Mouse (Mus musculus): ENCODE data around the gene 4930402H24Rik. TPM values are rescaled to one million over a fixed set of nuclear protein-coding genes. Genes with fewer than 3 reads are reported as not detected.
A peak's percentile ranks its signal among the peaks of the same experiment; 100 is the strongest.

Gene 4930402H24Rik
- total and polyA plus RNA-seq, 2 experiments from 2014 or later, result 57.6 to 131 TPM

GRCm38 (mm10) chr2:130803706-130804105 lies 102.5 kb downstream of the 4930402H24Rik start:
- 62% methylated on average over 25 of the region's 25 CpGs for WGBS
- 0 out of 2 replicates have a peak overlapping the region, but pooled peaks have one; percentile 36 for H3K27ac ChIP-seq
- H3K36me3 ChIP-seq (ENCODE audit: insufficient read depth, low read length), result peaks cover 31% of the 10 kb centered on the region
- no peak overlapping the region for H3K9ac ChIP-seq (replicated peaks; ENCODE audit: low read length)
- no peak for ATAC-seq
- peak; percentile 15 for DNase-seq (ENCODE audit: low spot score)
- H3K4me1 ChIP-seq (ENCODE audit: insufficient read depth, low read length), result no peaks in the 10 kb centered on the region
- no peaks in the 10 kb centered on the region for H3K27me3 ChIP-seq (ENCODE audit: insufficient read depth, low read length)
- H3K4me2 ChIP-seq (ENCODE audit: low read depth, low read length), result no peak overlapping the region
- TF ChIP-seq CTCF (IDR thresholded peaks at IDR 0.05; ENCODE audit: low read depth), result no peak
- no peaks in the 10 kb centered on the region for H3K9me3 ChIP-seq (ENCODE audit: low read length)
- no peak overlapping the region for H3K4me3 ChIP-seq (ENCODE audit: low read length)

GRCm38 (mm10) chr2:130795731-130796130 lies 110.5 kb downstream of the 4930402H24Rik start:
- ATAC-seq (no peak), DNase-seq (ENCODE audit: low spot score) (no peak)
- no peaks in the 10 kb centered on the region for H3K4me1 ChIP-seq (ENCODE audit: insufficient read depth, low read length)
- H3K4me2 ChIP-seq (ENCODE audit: low read depth, low read length), result no peak overlapping the region
- 76% methylated on average over 8 of the region's 8 CpGs for WGBS
- H3K9ac ChIP-seq (replicated peaks; ENCODE audit: low read length), result no peak overlapping the region
- no peaks in the 10 kb centered on the region for H3K27me3 ChIP-seq (ENCODE audit: insufficient read depth, low read length)
- no peak overlapping the region for H3K4me3 ChIP-seq (ENCODE audit: low read length)
- H3K27ac ChIP-seq, result no peak overlapping the region
- H3K36me3 ChIP-seq (ENCODE audit: insufficient read depth, low read length), result peaks cover 13% of the 10 kb centered on the region; the same call in 1 of the 2 replicates
- H3K9me3 ChIP-seq (ENCODE audit: low read length), result no peaks in the 10 kb centered on the region
- no peak for TF ChIP-seq CTCF (IDR thresholded peaks at IDR 0.05; ENCODE audit: low read depth)

GRCm38 (mm10) chr2:130791722-130792121 lies 114.5 kb downstream of the 4930402H24Rik start:
- Histone ChIP-seq H3K36me3 (ENCODE audit: insufficient read depth, low read length) (peaks cover 44% of the 10 kb centered on the region), H3K4me3 (ENCODE audit: low read length) (no peak overlapping the region), H3K4me1 (ENCODE audit: insufficient read depth, low read length) (no peaks in the 10 kb centered on the region), H3K27me3 (ENCODE audit: insufficient read depth, low read length) (no peaks in the 10 kb centered on the region), H3K9me3 (ENCODE audit: low read length) (no peaks in the 10 kb centered on the region), H3K27ac (no peak overlapping the region), H3K9ac (replicated peaks; ENCODE audit: low read length) (no peak overlapping the region), H3K4me2 (ENCODE audit: low read depth, low read length) (no peak overlapping the region)
- no peak for TF ChIP-seq CTCF (IDR thresholded peaks at IDR 0.05; ENCODE audit: low read depth)
- DNase-seq (ENCODE audit: low spot score) (no peak), ATAC-seq (no peak)
- WGBS, result 85% methylated on average over 7 of the region's 7 CpGs

DNA sequence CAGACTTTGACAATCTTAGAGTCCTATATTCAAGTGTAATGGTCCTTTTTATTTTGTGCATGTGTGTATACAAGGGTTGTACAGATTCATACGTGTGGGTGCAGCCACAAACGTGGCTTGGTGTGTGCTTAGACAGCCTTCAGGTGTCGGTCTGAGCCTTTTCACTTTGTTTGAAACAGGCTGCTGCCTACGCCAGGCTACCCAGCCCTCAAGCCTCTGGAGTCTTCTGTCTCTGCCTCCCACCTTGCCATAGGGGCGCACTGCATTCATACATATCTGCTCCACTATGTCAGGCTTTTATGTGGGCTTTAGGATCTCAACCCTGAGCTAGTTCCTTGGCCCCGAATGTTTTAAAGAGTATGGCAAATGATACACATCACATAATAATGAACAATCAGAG lies 116.6 kb downstream of the 4930402H24Rik start:
- H3K36me3 ChIP-seq (ENCODE audit: insufficient read depth, low read length), result peaks cover 46% of the 10 kb centered on the region
- DNase-seq (ENCODE audit: low spot score) (no peak), ATAC-seq (no peak)
- WGBS, result 91% methylated on average over 6 of the region's 6 CpGs
- no peak overlapping the region for H3K9ac ChIP-seq (replicated peaks; ENCODE audit: low read length)
- TF ChIP-seq CTCF (IDR thresholded peaks at IDR 0.05; ENCODE audit: low read depth), result no peak
- H3K4me3 ChIP-seq (ENCODE audit: low read length), result no peak overlapping the region
- H3K27me3 ChIP-seq (ENCODE audit: insufficient read depth, low read length), result no peaks in the 10 kb centered on the region
- H3K4me1 ChIP-seq (ENCODE audit: insufficient read depth, low read length), result no peaks in the 10 kb centered on the region
- H3K9me3 ChIP-seq (ENCODE audit: low read length), result no peaks in the 10 kb centered on the region
- H3K4me2 ChIP-seq (ENCODE audit: low read depth, low read length), result no peak overlapping the region
- no peak overlapping the region for H3K27ac ChIP-seq

DNA sequence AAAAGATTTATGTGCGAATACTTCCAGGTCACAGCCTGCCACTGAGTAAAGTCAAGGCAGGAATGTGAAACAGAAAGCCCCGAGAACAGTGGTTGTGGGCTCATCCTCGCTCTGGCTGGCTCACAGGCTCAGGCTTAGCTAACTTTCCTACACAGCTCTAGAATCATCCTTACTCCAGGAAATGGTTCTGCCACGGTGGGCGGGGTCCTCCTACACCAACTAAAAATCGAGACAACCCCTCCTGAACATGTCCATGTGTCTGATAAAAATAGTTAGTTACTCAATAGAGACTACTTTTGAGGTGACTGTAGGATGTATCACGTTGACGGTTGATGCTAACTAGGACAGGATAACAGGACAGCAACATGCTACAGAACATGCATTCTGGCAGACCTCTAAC lies 117.2 kb downstream of the 4930402H24Rik start:
- no peak overlapping the region for H3K4me2 ChIP-seq (ENCODE audit: low read depth, low read length)

DNA sequence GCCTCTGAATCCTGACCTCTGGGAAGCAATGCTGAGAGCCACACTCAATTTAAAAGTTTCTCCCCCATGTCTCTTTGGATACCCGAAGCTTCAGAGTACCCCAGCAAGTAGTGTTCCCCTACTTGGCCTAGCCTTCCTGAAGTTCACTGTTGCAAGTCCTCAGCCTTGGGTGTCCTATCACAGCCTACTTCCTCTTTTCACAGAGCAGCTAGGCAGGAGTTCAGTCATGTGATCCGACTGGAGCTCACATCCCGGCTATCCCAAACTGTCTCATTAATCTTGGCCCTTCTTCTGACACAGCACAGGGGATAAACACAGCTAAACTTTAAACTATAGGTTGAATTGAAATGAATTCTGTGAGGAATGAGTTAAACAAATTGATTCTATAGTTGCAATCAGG lies 121.3 kb downstream of the 4930402H24Rik start:
- Histone ChIP-seq H3K4me1 (ENCODE audit: insufficient read depth, low read length) (no peaks in the 10 kb centered on the region), H3K4me2 (ENCODE audit: low read depth, low read length) (no peak overlapping the region), H3K36me3 (ENCODE audit: insufficient read depth, low read length) (peaks cover 62% of the 10 kb centered on the region), H3K4me3 (ENCODE audit: low read length) (no peak overlapping the region), H3K9ac (replicated peaks; ENCODE audit: low read length) (no peak overlapping the region), H3K27me3 (ENCODE audit: insufficient read depth, low read length) (no peaks in the 10 kb centered on the region), H3K9me3 (ENCODE audit: low read length) (no peaks in the 10 kb centered on the region), H3K27ac (no peak overlapping the region)
- no peak for TF ChIP-seq CTCF (IDR thresholded peaks at IDR 0.05; ENCODE audit: low read depth)
- WGBS, result 79% methylated on average over 3 of the region's 3 CpGs
- no peak for DNase-seq (ENCODE audit: low spot score)
- ATAC-seq, result no peak

More for the DNA sequence above, 117.2 kb downstream of the 4930402H24Rik start:
- Histone ChIP-seq H3K9ac (replicated peaks; ENCODE audit: low read length) (no peak overlapping the region), H3K27ac (no peak overlapping the region), H3K4me1 (ENCODE audit: insufficient read depth, low read length) (no peaks in the 10 kb centered on the region), H3K27me3 (ENCODE audit: insufficient read depth, low read length) (no peaks in the 10 kb centered on the region), H3K4me3 (ENCODE audit: low read length) (no peak overlapping the region), H3K9me3 (ENCODE audit: low read length) (no peaks in the 10 kb centered on the region), H3K36me3 (ENCODE audit: insufficient read depth, low read length) (peaks cover 49% of the 10 kb centered on the region)
- DNase-seq (ENCODE audit: low spot score), result no peak
- ATAC-seq, result no peak
- TF ChIP-seq CTCF (IDR thresholded peaks at IDR 0.05; ENCODE audit: low read depth), result no peak
- 90% methylated on average over 8 of the region's 8 CpGs for WGBS

DNA sequence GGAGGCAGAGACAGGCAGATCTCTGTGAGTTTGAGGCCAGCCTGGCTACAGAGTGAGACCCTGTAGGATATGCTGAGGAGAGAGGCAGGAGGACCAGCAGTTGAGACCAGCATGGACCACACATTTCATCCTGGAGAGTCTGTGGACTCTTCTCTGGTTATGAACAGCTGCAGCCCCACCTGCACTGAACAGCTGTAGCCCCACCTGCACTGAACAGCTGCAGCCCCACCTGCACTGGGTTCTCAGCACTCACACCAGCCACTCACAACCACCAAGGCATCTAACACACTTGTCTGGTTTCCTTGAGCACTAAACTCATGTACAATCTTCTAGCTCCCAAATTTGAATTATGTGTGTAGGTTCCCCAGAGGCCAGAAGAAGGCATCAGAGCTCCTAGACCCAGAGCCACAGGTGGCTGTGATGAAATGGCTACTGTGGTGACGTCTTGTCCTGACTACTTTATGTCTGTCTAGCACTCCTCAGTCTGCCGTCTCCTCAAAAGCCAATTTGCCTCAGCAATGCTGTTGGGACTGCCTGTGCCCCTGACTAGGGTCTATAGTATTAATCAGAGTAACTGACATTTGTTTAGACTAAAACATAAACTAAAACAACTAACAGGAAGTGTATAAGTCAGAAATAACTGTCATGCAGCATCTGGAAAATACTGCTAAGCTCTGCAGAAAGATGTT lies 125.4 kb downstream of the 4930402H24Rik start:
- Histone ChIP-seq H3K4me2 (ENCODE audit: low read depth, low read length) (no peak overlapping the region), H3K36me3 (ENCODE audit: insufficient read depth, low read length) (peaks cover 65% of the 10 kb centered on the region), H3K4me1 (ENCODE audit: insufficient read depth, low read length) (no peaks in the 10 kb centered on the region), H3K9ac (replicated peaks; ENCODE audit: low read length) (no peak overlapping the region), H3K9me3 (ENCODE audit: low read length) (no peaks in the 10 kb centered on the region), H3K4me3 (ENCODE audit: low read length) (no peak overlapping the region), H3K27me3 (ENCODE audit: insufficient read depth, low read length) (no peaks in the 10 kb centered on the region), H3K27ac (no peak overlapping the region)
- 62% methylated on average over 2 of the region's 2 CpGs for WGBS
- DNase-seq (ENCODE audit: low spot score) (no peak), ATAC-seq (no peak)
- no peak for TF ChIP-seq CTCF (IDR thresholded peaks at IDR 0.05; ENCODE audit: low read depth)

All from hindbrain, postnatal 0 days (tissue).